Mouse (Mus musculus): Measurements from ENCODE around the gene Grb7. TPM values are rescaled to one million over a fixed set of nuclear protein-coding genes. Genes with fewer than 3 reads are reported as not detected.

Gene Grb7
- total RNA-seq, 2 experiments from 2014 or later = 2.2 to 2.3 TPM

GRCm38 (mm10) chr11:98443688-98444087 is 2.5 kb upstream of the Grb7 start:
- intact Hi-C loops (cut with DNase I) = no loop called here
- no peak for DNase-seq

GRCm38 (mm10) chr11:98445238-98445637 is 956 bp upstream of the Grb7 start:
- DNase-seq = no peak
- intact Hi-C loops (cut with DNase I) = no loop called here

- intact Hi-C loops (cut with DNase I) = no loop called here
- DNase-seq = no peak
Measured at GRCm38 (mm10) chr11:98445679-98446078, 515 bp upstream of the Grb7 start.

GRCm38 (mm10) chr11:98446562-98447474 is 624 bp downstream of the Grb7 start:
- intact Hi-C loops (cut with DNase I) = no loop called here
- DNase-seq = peak; percentile 17

GRCm38 (mm10) chr11:98447475-98447834 is 1.3 kb downstream of the Grb7 start:
- DNase-seq = no peak
- intact Hi-C loops (cut with DNase I) = no loop called here

- intact Hi-C loops (cut with DNase I) = no loop called here
- DNase-seq = no peak
Measured at GRCm38 (mm10) chr11:98448191-98448790, 2.1 kb downstream of the Grb7 start.

GRCm38 (mm10) chr11:98449419-98449818 is 3.2 kb downstream of the Grb7 start:
- no peak for DNase-seq
- intact Hi-C loops (cut with DNase I) = no loop called here

- intact Hi-C loops (cut with DNase I) = no loop called here
- peak; percentile 16 for DNase-seq
Measured at GRCm38 (mm10) chr11:98449921-98450771, 4.0 kb downstream of the Grb7 start.

- intact Hi-C loops (cut with DNase I) = loop anchor here (5.0 kb wide), 1 partner anchor 193 kb away; no protein-coding TSS in a partner anchor
- DNase-seq = no peak
Measured at GRCm38 (mm10) chr11:98455484-98455883, 9.3 kb downstream of the Grb7 start.

GRCm38 (mm10) chr11:98456545-98456944 is 10.4 kb downstream of the Grb7 start:
- intact Hi-C loops (cut with DNase I) = loop anchor here (5.0 kb wide), 1 partner anchor 194 kb away; no protein-coding TSS in a partner anchor
- DNase-seq = no peak

- intact Hi-C loops (cut with DNase I) = loop anchor here (5.0 kb wide), 1 partner anchor 195 kb away; no protein-coding TSS in a partner anchor
- DNase-seq = no peak
Measured at GRCm38 (mm10) chr11:98456945-98457344, 10.8 kb downstream of the Grb7 start.

GRCm38 (mm10) chr11:98457367-98458120 is 11.3 kb downstream of the Grb7 start:
- intact Hi-C loops (cut with DNase I) = loop anchor here (5.0 kb wide), 1 partner anchor 195 kb away; no protein-coding TSS in a partner anchor

GRCm38 (mm10) chr11:98458121-98458990 is 12.2 kb downstream of the Grb7 start:
- no peak for DNase-seq
- intact Hi-C loops (cut with DNase I) = loop anchor here (5.0 kb wide), 1 partner anchor 196 kb away; no protein-coding TSS in a partner anchor

More at GRCm38 (mm10) chr11:98457367-98458120, 11.3 kb downstream of the Grb7 start:
- DNase-seq = peak; percentile 86

GRCm38 (mm10) chr11:98459071-98459741 is 13.0 kb downstream of the Grb7 start:
- DNase-seq = no peak
- intact Hi-C loops (cut with DNase I) = loop anchor here (5.0 kb wide), 1 partner anchor 197 kb away; no protein-coding TSS in a partner anchor

GRCm38 (mm10) chr11:98459860-98460259 is 13.7 kb downstream of the Grb7 start:
- intact Hi-C loops (cut with DNase I) = loop anchor here (5.0 kb wide), 1 partner anchor 198 kb away; no protein-coding TSS in a partner anchor

GRCm38 (mm10) chr11:98461109-98461720 is 15.0 kb downstream of the Grb7 start:
- no peak for DNase-seq
- intact Hi-C loops (cut with DNase I) = no loop called here

More at GRCm38 (mm10) chr11:98459860-98460259, 13.7 kb downstream of the Grb7 start:
- no peak for DNase-seq

- no peak for DNase-seq
Measured at GRCm38 (mm10) chr11:98462255-98462654, 16.1 kb downstream of the Grb7 start.

GRCm38 (mm10) chr11:98463911-98464310 is 17.7 kb downstream of the Grb7 start:
- intact Hi-C loops (cut with DNase I) = no loop called here
- no peak for DNase-seq

More at GRCm38 (mm10) chr11:98462255-98462654, 16.1 kb downstream of the Grb7 start:
- intact Hi-C loops (cut with DNase I) = no loop called here

Data from left cerebral cortex, postnatal 4 days (tissue).